Comparison of ENCODE assay signal across 9 mouse cellular contexts in the genomic region with DNA sequence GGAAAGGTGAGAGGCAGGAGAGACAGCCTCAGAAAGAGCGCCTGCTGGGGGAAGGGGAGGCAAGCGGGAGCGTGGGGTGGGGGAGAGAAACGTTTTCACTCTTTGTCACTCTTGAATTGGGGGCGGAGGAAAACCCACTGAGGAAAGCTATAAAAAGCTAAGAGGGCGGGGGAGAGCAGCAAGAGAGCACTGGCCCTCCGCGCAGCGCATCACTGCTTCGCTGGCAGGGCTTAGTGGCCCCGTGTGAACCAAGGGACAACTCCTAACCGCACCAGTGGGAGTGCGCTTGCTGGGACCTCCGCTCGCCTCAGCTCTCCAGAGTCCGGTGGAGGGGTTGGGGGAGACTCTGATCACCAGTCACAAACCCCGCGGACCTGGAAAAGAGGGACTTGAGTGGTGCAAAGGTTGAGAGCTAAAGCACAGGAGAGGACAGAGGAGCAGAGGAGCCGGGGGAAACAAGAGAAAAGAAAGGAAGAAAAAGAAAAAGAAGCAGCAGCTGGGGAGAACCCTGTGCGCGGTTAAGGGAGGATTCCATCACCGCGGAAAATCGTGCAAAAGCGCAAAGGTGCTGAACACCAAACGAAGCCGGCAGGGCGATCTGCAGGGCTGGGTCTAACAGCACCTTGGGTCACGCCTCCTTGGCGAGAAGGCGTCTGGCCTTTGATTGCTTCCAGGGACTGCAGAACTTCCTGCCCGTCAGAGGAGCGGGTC. TPM values are rescaled to one million over a fixed set of nuclear protein-coding genes. Genes with fewer than 3 reads are reported as not detected.
A peak's percentile ranks its signal among the peaks of the same experiment; 100 is the strongest.
DNase-seq lines count a peak whose midpoint lies in the region; ATAC-seq and TF ChIP-seq lines count a peak whose summit lies in the region.
"Had no signal": no experiment of that assay in that cellular context is flagged by ENCODE, and none has a peak within 500 bp of the region (broad histone marks: within the 10 kb centered on the region; RNA-seq: fewer than 3 reads in every experiment).

Gene Dkk2 (plus strand): TSS at position 181 of the 711 bp plus-strand sequence.

- under 1% methylated on average over 33 of the region's 33 CpGs for WGBS in midbrain, embryonic 14.5 days

- H3K27me3 ChIP-seq in midbrain, embryonic 14.5 days (ENCODE audit: control insufficient read depth, insufficient read depth, low read length), result peaks cover 27% of the 10 kb centered on the region

- peak within 1 kb of the TSS; percentile 63 for H3K27ac ChIP-seq in gastrocnemius, adult 2 months
- H3K27ac ChIP-seq in bone marrow macrophage, adult 2 months (ENCODE audit: insufficient read depth, low read depth, low read length), result no peak within 1 kb of the TSS
- H3K27ac ChIP-seq in midbrain, embryonic 14.5 days (replicated peaks; ENCODE audit: low read depth, low read length), result no peak within 1 kb of the TSS

- ATAC-seq in midbrain, embryonic 14.5 days (ENCODE audit: low FRiP score, low TSS enrichment), result no peak

- TF ChIP-seq CTCF in gastrocnemius, adult 2 months (IDR thresholded peaks at IDR 0.05), result no peak
- no peak for TF ChIP-seq CTCF in bone marrow macrophage, adult 2 months (IDR thresholded peaks at IDR 0.05; ENCODE audit: low read depth, low read length)

- H3K4me1 ChIP-seq in bone marrow macrophage, adult 2 months (ENCODE audit: control insufficient read depth, insufficient read depth, low read length), result peaks cover 8% of the 10 kb centered on the region
- H3K4me1 ChIP-seq in midbrain, embryonic 14.5 days (ENCODE audit: control insufficient read depth, insufficient read depth, low read length), result peaks cover 23% of the 10 kb centered on the region

- peak within 1 kb of the TSS; percentile 90 for H3K4me2 ChIP-seq in midbrain, embryonic 14.5 days (ENCODE audit: low read length)

- no peaks in the 10 kb centered on the region for H3K36me3 ChIP-seq in midbrain, embryonic 14.5 days (ENCODE audit: control insufficient read depth, insufficient read depth, low read length)
- H3K36me3 ChIP-seq: G1E had no signal

- peak; percentile 47 for DNase-seq in gastrocnemius, adult 2 months
- DNase-seq in gastrocnemius, adult 8-10 months (ENCODE audit: low spot score in 2 of 2), result no peak
- DNase-seq in gastrocnemius, postnatal 4 days (ENCODE audit: low spot score in 2 of 2), result peak; percentile 43 to 49
- DNase-seq in kidney, postnatal 14 days, result peak; percentile 50
- peak; percentile 63 for DNase-seq in midbrain, embryonic 14.5 days
- no peak for DNase-seq in urinary bladder, postnatal 36 days (ENCODE audit: low spot score in 2 of 2)
- no peak for DNase-seq in spleen, postnatal 4 days (ENCODE audit: low spot score in 2 of 2)

- H3K4me3 ChIP-seq in gastrocnemius, adult 2 months, result peak within 1 kb of the TSS; percentile 69
- peak within 1 kb of the TSS; percentile 64 for H3K4me3 ChIP-seq in bone marrow macrophage, adult 2 months (ENCODE audit: insufficient read depth, low read length)
- H3K4me3 ChIP-seq in midbrain, embryonic 14.5 days (replicated peaks; ENCODE audit: low read depth, low read length), result peak within 1 kb of the TSS; percentile 50

- no peaks in the 10 kb centered on the region for H3K9me3 ChIP-seq in midbrain, embryonic 14.5 days (ENCODE audit: control insufficient read depth, low read length)

- no peak for TF ChIP-seq POLR2A in bone marrow macrophage, adult 2 months (IDR thresholded peaks at IDR 0.05; ENCODE audit: borderline replicate concordance, low read depth, low read length)

- intact Hi-C loops in gastrocnemius, adult 2 months (cut with DNase I), result no loop called here

- peak within 1 kb of the TSS; percentile 37 for H3K9ac ChIP-seq in midbrain, embryonic 14.5 days (replicated peaks; ENCODE audit: low read length)

RNA-seq across cellular contexts. Expression of gene Dkk2, which starts in this region (rescaled TPM):
- total RNA-seq in gastrocnemius, adult 2 months (2021), result 1 to 10 TPM; 3.3 to 5.1 TPM
- total RNA-seq in gastrocnemius, adult 8-10 months (2022), result 1 to 10 TPM; 5.0 to 8.9 (median 5.6) TPM
- 0.64 and 0.68 TPM in 2 replicates for polyA plus RNA-seq in bone marrow macrophage, adult 2 months (2012; ENCODE audit: insufficient read depth, insufficient read length, missing spikeins)
- total RNA-seq in gastrocnemius, postnatal 4 days (2021), result 10 to 100 TPM; 19.7 to 22.5 TPM
- polyA plus RNA-seq in midbrain, embryonic 14.5 days (2014; fragmentation: Nextera tagmentation; extraction: Ambion mirVana), result 0.63 and 1.2 TPM in 2 replicates
- polyA plus RNA-seq: G1E had no signal

Comparison
In these comparisons a context has a peak if more than half of its experiments do, and no peak if none do; other contexts are left out.
1. DNase-seq: peak in gastrocnemius, adult 2 months (single experiment), gastrocnemius, postnatal 4 days (2 of 2), kidney, postnatal 14 days (single experiment) and midbrain, embryonic 14.5 days (single experiment); none in gastrocnemius, adult 8-10 months (0 of 2), urinary bladder, postnatal 36 days (0 of 2) and spleen, postnatal 4 days (0 of 2).
2. Peak in every context shown above with its lines, with median percentiles within 50 percentile points of each other: H3K4me3 ChIP-seq.